Mouse (Mus musculus) intestine, embryonic 16.5 days (tissue): Measurements from ENCODE around the gene Pole3. TPM values are rescaled to one million over a fixed set of nuclear protein-coding genes. Genes with fewer than 3 reads are reported as not detected.

ENCODE experiments used
- ATAC-seq: fragments of 200-750 bp; cut with Nextera tagmentation; 2 replicates; pipeline ENCODE4 v1.8.0; 2017; ENCODE audit warnings: moderate TSS enrichment, moderate library complexity
- H3K27ac ChIP-seq: fragments of 300-500 bp; sonication (generic); 2 replicates; pipeline ENCODE4 v1.5.1; 2014; ENCODE audit warnings: mild to moderate bottlenecking, low read length
- H3K27me3 ChIP-seq: fragments of 300-500 bp; sonication (generic); replicated peaks from 2 replicates; pipeline ENCODE4 v1.6.1; 2014; ENCODE audit warnings: low read length, control low read depth, mixed read lengths; ENCODE audit not compliant: control insufficient read depth, insufficient read depth
- H3K36me3 ChIP-seq: fragments of 300-500 bp; sonication (generic); 2 replicates; pipeline ENCODE4 v1.6.1; 2014; ENCODE audit warnings: low read length, control low read depth; ENCODE audit not compliant: control insufficient read depth, insufficient read depth
- H3K4me1 ChIP-seq: fragments of 300-500 bp; sonication (generic); 2 replicates; pipeline ENCODE4 v1.6.1; 2014; ENCODE audit warnings: low read length, control low read depth, mixed read lengths; ENCODE audit not compliant: control insufficient read depth, insufficient read depth
- H3K4me2 ChIP-seq: fragments of 300-500 bp; sonication (generic); 2 replicates; pipeline ENCODE4 v1.6.1; 2014; ENCODE audit warnings: low read depth, low read length, control low read depth
- H3K4me3 ChIP-seq: fragments of 300-500 bp; sonication (generic); 2 replicates; pipeline ENCODE4 v1.5.1; 2014; ENCODE audit warnings: mild to moderate bottlenecking, low read length
- H3K9ac ChIP-seq: fragments of 300-500 bp; sonication (generic); 2 replicates; pipeline ENCODE4 v1.6.1; 2014; ENCODE audit warnings: low read depth, low read length
- H3K9me3 ChIP-seq: fragments of 300-500 bp; sonication (generic); 2 replicates; pipeline ENCODE4 v1.6.1; 2016; ENCODE audit warnings: low read length, control low read depth; ENCODE audit not compliant: control insufficient read depth
- WGBS: fragments of 180-500 bp; shearing (Covaris S2); extraction: QIAGEN DNeasy Blood & Tissue Kit; methylation state at CpG from one replicate; pipeline ENCODE4 v1.1.7; 2014; 5-methylcytosine and 5-hydroxymethylcytosine counted together
- polyA plus RNA-seq: library from polyadenylated mRNA; unstranded; fragments of >200 nt; fragmentation: Nextera tagmentation; extraction: Ambion mirVana; gene quantifications from 2 replicates; pipeline ENCODE4 v1.2.1, GENCODE M21; 2015

Gene Pole3
- 57.5 and 67.5 TPM in 2 replicates for polyA plus RNA-seq

DNA sequence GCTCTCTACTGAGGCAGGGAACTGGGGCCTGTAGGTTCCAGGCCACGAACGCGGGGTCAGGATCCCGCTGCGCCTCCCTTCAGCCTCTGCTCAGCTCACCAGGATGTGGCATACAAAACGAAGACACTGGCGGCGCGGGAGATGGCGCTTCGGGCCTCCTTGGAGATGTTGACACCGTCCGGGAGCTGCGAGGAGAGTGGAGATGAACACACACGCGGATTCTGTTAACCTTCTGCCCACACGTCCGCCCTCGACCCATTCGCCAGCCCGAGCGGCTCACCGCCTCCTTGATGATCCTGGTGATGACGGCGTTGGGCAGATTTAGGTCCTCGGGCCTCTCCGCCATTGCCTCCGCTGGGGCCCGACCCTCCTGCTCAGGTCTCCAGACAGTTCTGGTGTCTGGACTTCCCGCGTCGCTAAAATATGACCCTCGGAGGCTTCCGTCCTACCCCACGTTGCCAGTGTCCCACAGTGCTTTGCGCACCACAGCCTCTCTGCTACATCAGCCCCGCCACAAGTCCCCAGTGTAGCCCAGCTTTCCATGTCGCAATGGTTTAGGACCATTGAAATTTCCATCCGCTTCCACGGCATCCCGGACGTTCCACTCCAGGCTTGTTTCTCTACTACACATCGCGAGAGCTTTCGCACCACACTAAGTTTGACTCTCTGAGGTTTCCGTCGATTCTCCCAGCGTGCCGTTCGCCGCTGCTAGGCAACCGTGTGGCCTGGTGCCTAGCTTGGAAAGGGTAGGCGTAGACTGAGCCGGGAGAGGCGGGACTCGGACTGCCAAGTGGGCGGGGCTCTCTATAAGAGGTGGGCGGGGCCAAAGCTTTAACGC lies at the start of gene Pole3, which contains the start of gene 4933430I17Rik:
TSS of gene Pole3 (minus strand) at position 418 of the 838 bp plus-strand sequence.
TSS of gene 4933430I17Rik (plus strand) at position 719 of the 838 bp plus-strand sequence.
- H3K9ac ChIP-seq: peak within 1 kb of the TSS; percentile 90
- peak; percentile 98 for ATAC-seq
- under 1% methylated on average over 59 of the region's 59 CpGs for WGBS

DNA sequence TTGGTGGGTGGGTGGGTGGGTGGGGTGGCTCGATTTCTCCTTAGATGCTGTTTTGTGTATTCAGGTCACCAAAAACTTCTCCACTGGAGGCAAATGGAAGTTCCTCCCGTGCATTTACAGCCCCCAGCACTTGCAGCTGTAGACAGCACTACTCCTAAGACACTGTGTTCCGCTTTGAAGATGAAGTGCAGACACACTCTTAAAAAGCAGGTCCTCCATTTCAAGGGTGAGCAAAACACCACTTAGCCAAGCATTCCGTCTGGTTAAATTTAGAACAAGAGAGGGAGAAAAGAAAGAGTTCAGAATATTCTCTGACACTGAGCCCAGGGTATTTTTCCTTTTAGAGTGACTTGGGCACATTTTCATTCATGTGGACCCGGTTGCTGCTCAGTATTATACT lies 45.2 kb upstream of the Pole3 start:
- no peak overlapping the region for H3K27ac ChIP-seq
- H3K9me3 ChIP-seq: no peaks in the 10 kb centered on the region
- no peak overlapping the region for H3K4me2 ChIP-seq
- H3K36me3 ChIP-seq: no peaks in the 10 kb centered on the region
- no peak overlapping the region for H3K9ac ChIP-seq
- 60% methylated on average over 5 of the region's 5 CpGs for WGBS
- no peak overlapping the region for H3K4me3 ChIP-seq
- no peaks in the 10 kb centered on the region for H3K27me3 ChIP-seq
- H3K4me1 ChIP-seq: peaks cover 6% of the 10 kb centered on the region
- ATAC-seq: no peak

More for the DNA sequence above, at the start of gene Pole3, which contains the start of gene 4933430I17Rik:
- peak within 1 kb of the TSS; percentile 86 for H3K27ac ChIP-seq
- peaks cover 12% of the 10 kb centered on the region for H3K4me1 ChIP-seq
- peak within 1 kb of the TSS; percentile 94 for H3K4me3 ChIP-seq
- no peaks in the 10 kb centered on the region for H3K9me3 ChIP-seq
- H3K4me2 ChIP-seq: peak within 1 kb of the TSS; percentile 91
- 0 out of 2 replicates have a peak, but pooled peaks cover 2% of the 10 kb centered on the region for H3K36me3 ChIP-seq
- H3K27me3 ChIP-seq: no peaks in the 10 kb centered on the region

DNA sequence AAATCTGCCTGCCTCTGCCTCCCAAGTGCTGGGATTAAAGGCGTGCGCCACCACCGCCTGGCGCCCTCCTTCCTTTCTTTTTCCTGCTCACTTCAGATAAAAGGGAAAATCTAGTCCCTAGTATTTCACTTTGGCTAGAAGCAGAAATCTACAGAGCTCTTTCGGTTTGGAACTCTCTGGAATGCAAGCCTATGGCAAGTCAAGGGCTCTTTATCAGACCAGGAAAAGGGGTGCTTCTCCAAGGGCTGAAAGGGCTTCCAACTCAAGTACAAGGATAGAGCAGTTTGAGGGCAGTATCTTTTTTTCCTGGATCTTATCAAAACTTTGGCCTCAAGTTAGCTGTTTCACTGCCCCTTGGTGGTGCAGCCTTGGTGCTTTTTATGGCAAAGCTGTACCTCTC lies 44.7 kb upstream of the Pole3 start:
- no peaks in the 10 kb centered on the region for H3K27me3 ChIP-seq
- 94% methylated on average over 5 of the region's 5 CpGs for WGBS
- no peaks in the 10 kb centered on the region for H3K9me3 ChIP-seq
- H3K36me3 ChIP-seq: no peaks in the 10 kb centered on the region
- no peak overlapping the region for H3K9ac ChIP-seq
- ATAC-seq: no peak
- no peak overlapping the region for H3K4me2 ChIP-seq
- no peak overlapping the region for H3K4me3 ChIP-seq
- peaks cover 6% of the 10 kb centered on the region for H3K4me1 ChIP-seq
- H3K27ac ChIP-seq: peak overlapping the region; percentile 28; the same call in 1 of the 2 replicates

- H3K27me3 ChIP-seq: no peaks in the 10 kb centered on the region
- no peaks in the 10 kb centered on the region for H3K36me3 ChIP-seq
- H3K4me3 ChIP-seq: no peak overlapping the region
- 83% methylated on average over 1 of the region's 1 CpGs for WGBS
- no peak overlapping the region for H3K9ac ChIP-seq
- no peaks in the 10 kb centered on the region for H3K9me3 ChIP-seq
- no peak for ATAC-seq
- peaks cover 6% of the 10 kb centered on the region for H3K4me1 ChIP-seq
- no peak overlapping the region for H3K4me2 ChIP-seq
- H3K27ac ChIP-seq: no peak overlapping the region
Measured at GRCm38 (mm10) chr4:62568359-62568758, 43.5 kb upstream of the Pole3 start.

DNA sequence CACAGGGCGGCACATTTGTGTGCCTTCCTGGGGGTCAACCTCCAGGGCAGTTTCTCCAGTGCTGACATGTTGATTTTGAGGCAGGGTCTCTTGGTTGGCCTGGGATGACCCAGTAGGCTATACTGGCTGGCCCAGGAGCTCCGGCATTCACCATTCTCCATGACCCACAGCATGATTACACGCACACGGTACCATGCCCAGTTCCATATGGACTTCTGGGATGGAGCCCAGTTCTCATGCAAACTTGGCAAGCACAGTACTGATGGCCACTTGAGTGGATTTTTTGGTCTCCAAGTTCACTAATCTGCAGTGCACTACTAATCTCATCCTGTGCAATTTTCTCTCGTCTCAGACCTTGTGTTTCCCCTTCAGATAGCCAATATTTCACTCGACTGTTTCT lies 42.8 kb upstream of the Pole3 start:
- whole genome bisulfite sequencing: 86% methylated on average over 6 of the region's 6 CpGs
- Histone ChIP-seq H3K9ac (no peak overlapping the region), H3K4me1 (peaks cover 6% of the 10 kb centered on the region), H3K27ac (no peak overlapping the region), H3K9me3 (no peaks in the 10 kb centered on the region), H3K4me2 (no peak overlapping the region), H3K27me3 (no peaks in the 10 kb centered on the region), H3K4me3 (no peak overlapping the region), H3K36me3 (no peaks in the 10 kb centered on the region)
- ATAC-seq: no peak

- Histone ChIP-seq H3K27me3 (no peaks in the 10 kb centered on the region), H3K9me3 (no peaks in the 10 kb centered on the region), H3K4me2 (no peak overlapping the region), H3K9ac (no peak overlapping the region), H3K4me1 (peaks cover 6% of the 10 kb centered on the region), H3K27ac (no peak overlapping the region), H3K4me3 (no peak overlapping the region), H3K36me3 (no peaks in the 10 kb centered on the region)
- WGBS: 41% methylated on average over 4 of the region's 4 CpGs
- peak; percentile 78 for ATAC-seq
Measured at GRCm38 (mm10) chr4:62566530-62566929, 41.7 kb upstream of the Pole3 start.

- H3K9me3 ChIP-seq: no peaks in the 10 kb centered on the region
- ATAC-seq: no peak
- no peak overlapping the region for H3K4me3 ChIP-seq
- H3K27me3 ChIP-seq: peaks cover 4% of the 10 kb centered on the region; the same call in 1 of the 2 replicates
- H3K9ac ChIP-seq: no peak overlapping the region
- H3K36me3 ChIP-seq: no peaks in the 10 kb centered on the region
- peaks cover 6% of the 10 kb centered on the region for H3K4me1 ChIP-seq
- WGBS: 62% methylated on average over 4 of the region's 4 CpGs
- H3K4me2 ChIP-seq: no peak overlapping the region
- no peak overlapping the region for H3K27ac ChIP-seq
Measured at GRCm38 (mm10) chr4:62562006-62562405, 37.1 kb upstream of the Pole3 start.

GRCm38 (mm10) chr4:62561630-62562001 lies 36.7 kb upstream of the Pole3 start:
- Histone ChIP-seq H3K4me2 (no peak overlapping the region), H3K4me1 (peaks cover 6% of the 10 kb centered on the region), H3K27ac (no peak overlapping the region), H3K9ac (no peak overlapping the region), H3K27me3 (peaks cover 4% of the 10 kb centered on the region; the same call in 1 of the 2 replicates), H3K4me3 (no peak overlapping the region), H3K9me3 (no peaks in the 10 kb centered on the region), H3K36me3 (no peaks in the 10 kb centered on the region)
- ATAC-seq: no peak
- WGBS: 58% methylated on average over 3 of the region's 3 CpGs

- Histone ChIP-seq H3K4me2 (no peak overlapping the region), H3K36me3 (no peaks in the 10 kb centered on the region), H3K4me1 (peaks cover under 1% of the 10 kb centered on the region; the same call in 1 of the 2 replicates), H3K9me3 (no peaks in the 10 kb centered on the region), H3K27me3 (peaks cover 4% of the 10 kb centered on the region; the same call in 1 of the 2 replicates), H3K9ac (no peak overlapping the region), H3K27ac (no peak overlapping the region), H3K4me3 (no peak overlapping the region)
- ATAC-seq: peak; percentile 51
- 27% methylated on average over 4 of the region's 4 CpGs for WGBS
Measured at GRCm38 (mm10) chr4:62560963-62561629, 36.2 kb upstream of the Pole3 start.
